In genomic region chr1:185587671-185588347, GRCm38 (mm10) we compare ENCODE assay signal across 17 mouse cellular contexts.
A peak's percentile ranks its signal among the peaks of the same experiment; 100 is the strongest.
DNase-seq lines count a peak whose midpoint lies in the region; ATAC-seq lines count a peak whose summit lies in the region.
"Had no signal": no experiment of that assay in that cellular context is flagged by ENCODE, and none has a peak within 500 bp of the region (broad histone marks: within the 10 kb centered on the region; RNA-seq: fewer than 3 reads in every experiment).

No protein-coding gene starts in this region.

- H3K4me2 ChIP-seq in heart, embryonic 11.5 days, result no peak overlapping the region
- H3K4me2 ChIP-seq: embryonic facial prominence, embryonic 15.5 days; liver, embryonic 12.5 days; midbrain, embryonic 15.5 days had no signal

- no peaks in the 10 kb centered on the region for H3K9me3 ChIP-seq in heart, embryonic 11.5 days (replicated peaks; ENCODE audit: control insufficient read depth, low read length)
- H3K9me3 ChIP-seq: embryonic facial prominence, embryonic 15.5 days; midbrain, embryonic 15.5 days had no signal

- H3K36me3 ChIP-seq in heart, embryonic 11.5 days (ENCODE audit: control insufficient read depth, insufficient read depth, low read length), result no peaks in the 10 kb centered on the region
- H3K36me3 ChIP-seq: embryonic facial prominence, embryonic 15.5 days; liver, embryonic 12.5 days; midbrain, embryonic 15.5 days had no signal

- no peaks in the 10 kb centered on the region for H3K27me3 ChIP-seq in heart, embryonic 11.5 days (ENCODE audit: control insufficient read depth, insufficient read depth, low read length)
- H3K27me3 ChIP-seq: embryonic facial prominence, embryonic 15.5 days; liver, embryonic 12.5 days; midbrain, embryonic 15.5 days had no signal

- H3K4me1 ChIP-seq in heart, embryonic 11.5 days (ENCODE audit: control insufficient read depth, insufficient read depth, low read length), result peaks cover 8% of the 10 kb centered on the region; the same call in 1 of the 2 replicates
- H3K4me1 ChIP-seq: embryonic facial prominence, embryonic 15.5 days; liver, embryonic 12.5 days; midbrain, embryonic 15.5 days had no signal

- H3K4me3 ChIP-seq in heart, embryonic 11.5 days (ENCODE audit: low read depth, low read length), result no peak overlapping the region
- H3K4me3 ChIP-seq: embryonic facial prominence, embryonic 15.5 days; heart, adult 2 months; liver, embryonic 12.5 days; midbrain, embryonic 15.5 days had no signal

- 62% methylated on average over 13 of the region's 13 CpGs for WGBS in heart, embryonic 11.5 days (ENCODE audit: insufficient replicate concordance)

- intact Hi-C loops in heart, postnatal 10 days (cut with DNase I), result no loop called here
- intact Hi-C loops in left cerebral cortex, postnatal 10 days (cut with DNase I), result no loop called here

- H3K9ac ChIP-seq in heart, embryonic 11.5 days (ENCODE audit: low read depth, low read length), result no peak overlapping the region
- H3K9ac ChIP-seq: embryonic facial prominence, embryonic 15.5 days; liver, embryonic 12.5 days; midbrain, embryonic 15.5 days had no signal

- no peak for DNase-seq in heart, postnatal 4 days
- DNase-seq in adrenal gland, postnatal 10 days, result peak; percentile 28
- DNase-seq in heart, postnatal 10 days, result peak; percentile 6 to 10
- DNase-seq in lung, postnatal 10 days, result peak; percentile 76
- no peak for DNase-seq in layer of hippocampus, adult 8-10 months (ENCODE audit: low spot score in 2 of 2)
- no peak for DNase-seq in left cerebral cortex, postnatal 10 days (ENCODE audit: extremely low spot score in 1 of 2, low spot score in 2 of 2)
- DNase-seq in embryo, embryonic 11 days, result no peak
- DNase-seq: B cell, adult 2 months; cerebellum, postnatal 14 days; thymus, postnatal 14 days had no signal

- no peak for ATAC-seq in heart, embryonic 11.5 days (replicated peaks; ENCODE audit: insufficient number of reproducible peaks, low FRiP score, low TSS enrichment)
- ATAC-seq: forebrain, embryonic 16.5 days; hindbrain, postnatal 0 days; liver, embryonic 12.5 days; midbrain, embryonic 15.5 days had no signal

- H3K27ac ChIP-seq in heart, embryonic 11.5 days (ENCODE audit: low read depth, low read length), result 0 out of 2 replicates have a peak overlapping the region, but pooled peaks have one; percentile 35
- H3K27ac ChIP-seq: embryonic facial prominence, embryonic 15.5 days; heart, adult 2 months; hindbrain, postnatal 0 days; liver, embryonic 12.5 days; midbrain, embryonic 15.5 days had no signal

Comparison
In these comparisons a context has a peak if more than half of its experiments do, and no peak if none do; other contexts are left out.
1. DNase-seq: peak in adrenal gland, postnatal 10 days (single experiment), heart, postnatal 10 days (2 of 2) and lung, postnatal 10 days (single experiment); none in heart, postnatal 4 days (single experiment), layer of hippocampus, adult 8-10 months (0 of 2), left cerebral cortex, postnatal 10 days (0 of 2) and embryo, embryonic 11 days (single experiment).